Mouse (Mus musculus): ENCODE measurements at regions not wholly inside any gene's neighbourhood (a gene's known extent, or its start where the extent isn't known, plus 50 kb on each side); places are given as distances from the start of the nearest gene placed in this dataset.
A peak's percentile ranks its signal among the peaks of the same experiment; 100 is the strongest.

- TF ChIP-seq EP300 (IDR thresholded peaks at IDR 0.05; ENCODE audit: insufficient read depth, low read depth, low read length) (no peak), POLR2A (IDR thresholded peaks at IDR 0.05; ENCODE audit: insufficient read depth, low read depth, low read length) (no peak), CTCF (IDR thresholded peaks at IDR 0.05) (no peak)
- Histone ChIP-seq H3K27me3 (ENCODE audit: control insufficient read depth, insufficient read depth, low read length) (no peaks in the 10 kb centered on the region), H3K36me3 (ENCODE audit: control insufficient read depth, insufficient read depth, low read length) (peaks cover 2% of the 10 kb centered on the region; the same call in 1 of the 2 replicates), H3K4me1 (ENCODE audit: control insufficient read depth, insufficient read depth, low read length) (no peaks in the 10 kb centered on the region), H3K27ac (no peak overlapping the region), H3K4me3 (no peak overlapping the region), H3K9ac (ENCODE audit: low read depth, low read length) (no peak overlapping the region), H3K79me2 (replicated peaks; ENCODE audit: control insufficient read depth, insufficient read depth, low read length) (no peaks in the 10 kb centered on the region)
- intact Hi-C loops (cut with DNase I): no loop called here
- no peak for DNase-seq
These were observed 60.9 kb upstream of the Acyp2 start for GRCm38 (mm10) chr11:30710266-30710665.

- no peak for TF ChIP-seq EP300 (IDR thresholded peaks at IDR 0.05; ENCODE audit: insufficient read depth, low read depth, low read length)
- TF ChIP-seq POLR2A (IDR thresholded peaks at IDR 0.05; ENCODE audit: insufficient read depth, low read depth, low read length): peak; percentile 9; the same call in 1 of the 2 replicates
- Histone ChIP-seq H3K4me1 (ENCODE audit: control insufficient read depth, insufficient read depth, low read length) (peaks cover 4% of the 10 kb centered on the region; the same call in 1 of the 2 replicates), H3K36me3 (ENCODE audit: control insufficient read depth, insufficient read depth, low read length) (peaks cover 4% of the 10 kb centered on the region; the same call in 1 of the 2 replicates), H3K27ac (peak overlapping the region; percentile 84), H3K27me3 (ENCODE audit: control insufficient read depth, insufficient read depth, low read length) (no peaks in the 10 kb centered on the region), H3K79me2 (replicated peaks; ENCODE audit: control insufficient read depth, insufficient read depth, low read length) (no peaks in the 10 kb centered on the region), H3K4me3 (no peak overlapping the region), H3K9ac (ENCODE audit: low read depth, low read length) (peak overlapping the region; percentile 30; the same call in 1 of the 2 replicates)
- intact Hi-C loops (cut with DNase I): no loop called here
- WGBS: 23% methylated on average over 1 of the region's 1 CpGs
- DNase-seq: peak in 1 of 2 experiments; percentile 39
These were observed 50.7 kb upstream of the Psme4 start for GRCm38 (mm10) chr11:30720803-30721202.

All from heart, adult 2 months (tissue).